Comparison of ENCODE assay signal across 24 mouse cellular contexts in genomic region chr5:27997751-27998150, GRCm38 (mm10).
"Had no signal": no experiment of that assay in that cellular context is flagged by ENCODE, and none has a peak within 500 bp of the region (broad histone marks: within the 10 kb centered on the region; RNA-seq: fewer than 3 reads in every experiment).

No protein-coding gene starts in this region.

- ATAC-seq: forebrain, embryonic 16.5 days; hindbrain, embryonic 16.5 days; inflammation-experienced regulatory T-cells, adult 6 months; intestine, embryonic 15.5 days; intestine, postnatal 0 days had no signal

- DNase-seq: gastrocnemius, adult 2 months; gastrocnemius, postnatal 10 days; gastrocnemius, postnatal 25 days; heart, adult 18-20 months; heart, postnatal 10 days; heart, postnatal 4 days; kidney, adult 18-20 months; kidney, adult 8-10 months; kidney, postnatal 10 days; kidney, postnatal 25 days; kidney, postnatal 4 days had no signal

- H3K36me3 ChIP-seq: hindbrain, embryonic 10.5 days; hindbrain, embryonic 12.5 days; intestine, embryonic 15.5 days; limb, embryonic 10.5 days; limb, embryonic 12.5 days had no signal

- H3K9me3 ChIP-seq: hindbrain, embryonic 10.5 days; hindbrain, embryonic 12.5 days; intestine, embryonic 15.5 days; limb, embryonic 10.5 days; limb, embryonic 12.5 days had no signal

- H3K27ac ChIP-seq: gastrocnemius, adult 2 months; hindbrain, embryonic 10.5 days; hindbrain, embryonic 12.5 days; hindbrain, embryonic 14.5 days; intestine, embryonic 15.5 days; layer of hippocampus, adult 2 months; left cerebral cortex, adult 2 months; limb, embryonic 10.5 days; limb, embryonic 12.5 days had no signal

- H3K9ac ChIP-seq: hindbrain, embryonic 12.5 days; hindbrain, embryonic 14.5 days; intestine, embryonic 15.5 days; limb, embryonic 12.5 days had no signal

- H3K27me3 ChIP-seq: hindbrain, embryonic 12.5 days; intestine, embryonic 15.5 days; limb, embryonic 12.5 days had no signal

- H3K4me2 ChIP-seq: heart, embryonic 11.5 days; hindbrain, embryonic 12.5 days; hindbrain, embryonic 14.5 days; intestine, embryonic 15.5 days; limb, embryonic 12.5 days had no signal

- H3K4me3 ChIP-seq: gastrocnemius, adult 2 months; hindbrain, embryonic 10.5 days; hindbrain, embryonic 12.5 days; intestine, embryonic 15.5 days; layer of hippocampus, adult 2 months; left cerebral cortex, adult 2 months; limb, embryonic 10.5 days; limb, embryonic 12.5 days had no signal

- H3K4me1 ChIP-seq: hindbrain, embryonic 10.5 days; hindbrain, embryonic 12.5 days; intestine, embryonic 15.5 days; limb, embryonic 10.5 days; limb, embryonic 12.5 days had no signal
